Mouse (Mus musculus) T-helper 17 cell (primary cell): Measurements from ENCODE around the gene Stox2.

Experiments
- in situ Hi-C, 2 experiments: fragments of 300-600 bp; cut with MboI, MseI; formaldehyde crosslinking; loops; 1 replicate in 1 of 2; 2 replicates in 1 of 2; pipeline ENCODE4 v1.15.1; 2025; ENCODE audit warnings: high pct_unique_total_duplicates in 2 of 2

The Stox2 gene

GRCm38 (mm10) chr8:47363271-47363670, 82.9 kb downstream of the Stox2 start:
- in situ Hi-C loops, result loop anchor here in 1 of 2 experiments (25.0 kb wide), 1 partner anchor 801 kb away; the partner anchor contains the start of gene Cenpu

GRCm38 (mm10) chr8:47355340-47355906, 90.7 kb downstream of the Stox2 start:
- in situ Hi-C loops, result loop anchor here in 1 of 2 experiments (25.0 kb wide), 1 partner anchor 793 kb away; the partner anchor contains the start of gene Cenpu

- in situ Hi-C loops, result loop anchor here in 1 of 2 experiments (25.0 kb wide), 1 partner anchor 792 kb away; the partner anchor contains the start of gene Cenpu
Measured at GRCm38 (mm10) chr8:47354523-47355168, 91.5 kb downstream of the Stox2 start.

- in situ Hi-C loops, result loop anchor here in 1 of 2 experiments (25.0 kb wide), 1 partner anchor 790 kb away; the partner anchor contains the start of gene Cenpu
Measured at GRCm38 (mm10) chr8:47351914-47352701, 94.1 kb downstream of the Stox2 start.

GRCm38 (mm10) chr8:47349082-47349481, 97.1 kb downstream of the Stox2 start:
- in situ Hi-C loops, result no loop called here

- in situ Hi-C loops, result no loop called here
Measured at GRCm38 (mm10) chr8:47347809-47348208, 98.4 kb downstream of the Stox2 start.

- in situ Hi-C loops, result no loop called here
Measured at GRCm38 (mm10) chr8:47345772-47346103, 100.4 kb downstream of the Stox2 start.

GRCm38 (mm10) chr8:47345085-47345771, 100.9 kb downstream of the Stox2 start:
- in situ Hi-C loops, result no loop called here

GRCm38 (mm10) chr8:47341474-47341873, 104.7 kb downstream of the Stox2 start:
- in situ Hi-C loops, result no loop called here

GRCm38 (mm10) chr8:47338691-47339323, 107.4 kb downstream of the Stox2 start:
- in situ Hi-C loops, result loop anchor here in 1 of 2 experiments (10.0 kb wide), 1 partner anchor 506 kb away; no protein-coding TSS in a partner anchor

GRCm38 (mm10) chr8:47336433-47336832, 109.7 kb downstream of the Stox2 start:
- in situ Hi-C loops, result loop anchor here in 1 of 2 experiments (10.0 kb wide), 1 partner anchor 508 kb away; no protein-coding TSS in a partner anchor

GRCm38 (mm10) chr8:47335940-47336339, 110.2 kb downstream of the Stox2 start:
- in situ Hi-C loops, result loop anchor here in 1 of 2 experiments (10.0 kb wide), 1 partner anchor 509 kb away; no protein-coding TSS in a partner anchor

- in situ Hi-C loops, result loop anchor here in 1 of 2 experiments (10.0 kb wide), 1 partner anchor 511 kb away; no protein-coding TSS in a partner anchor
Measured at GRCm38 (mm10) chr8:47334223-47334757, 111.9 kb downstream of the Stox2 start.

- in situ Hi-C loops, result loop anchor here in 1 of 2 experiments (10.0 kb wide), 1 partner anchor 512 kb away; no protein-coding TSS in a partner anchor
Measured at GRCm38 (mm10) chr8:47332941-47333340, 113.2 kb downstream of the Stox2 start.

GRCm38 (mm10) chr8:47330982-47331381, 115.2 kb downstream of the Stox2 start:
- in situ Hi-C loops, result loop anchor here in 1 of 2 experiments (10.0 kb wide), 1 partner anchor 514 kb away; no protein-coding TSS in a partner anchor

GRCm38 (mm10) chr8:47326348-47326747, 119.8 kb downstream of the Stox2 start:
- in situ Hi-C loops, result loop anchor here in 1 of 2 experiments (10.0 kb wide), 1 partner anchor 268 kb away; no protein-coding TSS in a partner anchor

GRCm38 (mm10) chr8:47324117-47324820, 121.9 kb downstream of the Stox2 start:
- in situ Hi-C loops, result loop anchor here in 1 of 2 experiments (10.0 kb wide), 1 partner anchor 271 kb away; no protein-coding TSS in a partner anchor

- in situ Hi-C loops, result loop anchor here in 1 of 2 experiments (10.0 kb wide), 1 partner anchor 274 kb away; no protein-coding TSS in a partner anchor
Measured at GRCm38 (mm10) chr8:47321282-47321681, 124.9 kb downstream of the Stox2 start.

- in situ Hi-C loops, result loop anchor here in 1 of 2 experiments (10.0 kb wide), 1 partner anchor 274 kb away; no protein-coding TSS in a partner anchor
Measured at GRCm38 (mm10) chr8:47320707-47321106, 125.5 kb downstream of the Stox2 start.
